Mouse (Mus musculus) E14TG2a.4 (cell line): ENCODE measurements around the gene Gm4744.
"Not testable (repeated sequence)": the region's sequence is repeated elsewhere in the genome, so short reads cannot be mapped to it uniquely, and the experiment has no call there.

Experiments used
- H3K27me3 ChIP-seq: 2 replicates; pipeline ENCODE4 v1.6.1; 2014; ENCODE audit warnings: low read length, control low read depth; ENCODE audit not compliant: insufficient read depth
- H3K36me3 ChIP-seq: 2 replicates; pipeline ENCODE4 v1.6.1; 2014; ENCODE audit warnings: low read length, control low read depth; ENCODE audit not compliant: insufficient read depth
- H3K4me1 ChIP-seq: replicated peaks from 2 replicates; pipeline ENCODE4 v1.6.1; 2014; ENCODE audit warnings: low read depth, low read length, control low read depth
- H3K4me3 ChIP-seq: replicated peaks from 2 replicates; pipeline ENCODE4 v1.5.1; 2014; ENCODE audit warnings: mild to moderate bottlenecking, low read length
- H3K9me3 ChIP-seq: 2 replicates; pipeline ENCODE4 v1.6.1; 2014; ENCODE audit warnings: low read length, control low read depth
- CTCF ChIP-seq: conservative IDR thresholded peaks from 2 replicates; pipeline ENCODE4 v1.5.1; 2014; ENCODE audit warnings: low read length
- NANOG ChIP-seq: IDR thresholded peaks from 2 replicates; pipeline ENCODE4 v1.6.1; 2014; ENCODE audit warnings: borderline replicate concordance, low read length, mixed read lengths
- POU5F1 ChIP-seq: IDR thresholded peaks from 2 replicates; pipeline ENCODE4 v1.6.1; 2014; ENCODE audit warnings: low read length, borderline replicate concordance

Gene Gm4744

DNA sequence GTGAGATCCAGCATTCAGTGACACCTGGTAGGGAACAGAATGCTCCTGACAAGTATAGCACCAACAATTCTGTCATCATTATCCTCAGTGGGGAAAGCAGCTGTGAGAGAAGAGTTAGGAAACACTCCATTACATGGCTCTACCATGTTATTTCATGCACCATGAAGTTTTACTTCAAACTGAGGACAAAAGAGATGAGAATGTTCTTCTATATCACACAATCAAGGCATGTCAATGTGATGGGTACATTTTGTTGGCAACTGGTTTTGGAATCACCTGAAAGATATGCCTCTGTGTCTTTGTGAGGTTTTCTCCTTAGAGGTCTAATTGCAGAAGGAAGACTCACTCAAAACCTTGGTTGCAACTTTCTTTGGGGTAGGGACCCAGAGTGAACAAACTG, at the start of gene Gm4744:
Gm4744 (minus strand) TSS at position 101 of the 400 bp plus-strand sequence.
- Histone ChIP-seq H3K9me3 (no peaks in the 10 kb centered on the region), H3K27me3 (no peaks in the 10 kb centered on the region), H3K36me3 (no peaks in the 10 kb centered on the region), H3K4me1 (no peaks in the 10 kb centered on the region), H3K4me3 (no peak within 1 kb of the TSS)
- TF ChIP-seq CTCF (no peak), NANOG (no peak), POU5F1 (no peak)

DNA sequence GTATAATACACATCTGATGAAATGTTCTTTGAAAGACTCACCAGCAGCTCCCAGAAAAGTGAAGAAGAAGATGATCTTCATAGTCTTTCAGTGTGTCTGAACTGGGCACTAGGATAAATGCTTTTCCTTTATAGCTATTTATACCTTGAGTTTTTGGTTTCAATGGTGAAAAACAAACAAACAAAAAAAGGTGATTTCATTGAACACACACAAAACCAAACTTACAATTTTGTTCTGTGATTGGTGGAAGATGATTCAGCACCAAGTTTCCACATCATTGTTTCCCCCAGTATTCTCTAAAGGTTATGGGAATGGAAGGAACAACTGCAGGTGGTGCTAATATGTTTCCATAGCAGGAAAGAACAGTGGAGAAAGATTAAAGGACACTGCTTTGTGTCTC, 47.7 kb upstream of the Gm4744 start, which contains the start of gene Gm2663:
Gm2663 (minus strand) TSS at position 101 of the 400 bp plus-strand sequence.
- H3K27me3 ChIP-seq, H3K9me3 ChIP-seq, H3K4me3 ChIP-seq, H3K4me1 ChIP-seq, H3K36me3 ChIP-seq: not testable (repeated sequence)

DNA sequence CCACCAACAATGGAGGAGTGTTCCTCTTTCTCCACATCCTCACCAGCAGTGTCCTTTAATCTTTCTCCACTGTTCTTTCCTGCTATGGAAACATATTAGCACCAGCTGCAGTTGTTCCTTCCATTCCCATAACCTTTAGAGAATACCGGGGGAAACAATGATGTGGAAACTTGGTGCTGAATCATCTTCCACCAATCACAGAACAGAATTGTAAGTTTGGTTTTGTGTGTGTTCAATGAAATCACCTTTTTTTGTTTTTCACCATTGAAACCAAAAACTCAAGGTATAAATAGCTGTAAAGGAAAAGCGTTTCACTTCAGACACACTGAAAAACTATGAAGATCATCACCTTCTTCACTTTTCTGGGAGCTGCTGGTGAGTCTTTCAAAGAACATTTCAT, 12.8 kb upstream of the Gm4744 start, which contains the start of gene 1810009J06Rik:
1810009J06Rik (plus strand) TSS at position 301 of the 400 bp plus-strand sequence.
- not testable (repeated sequence) for H3K36me3 ChIP-seq, H3K4me3 ChIP-seq, H3K9me3 ChIP-seq, H3K27me3 ChIP-seq, H3K4me1 ChIP-seq

DNA sequence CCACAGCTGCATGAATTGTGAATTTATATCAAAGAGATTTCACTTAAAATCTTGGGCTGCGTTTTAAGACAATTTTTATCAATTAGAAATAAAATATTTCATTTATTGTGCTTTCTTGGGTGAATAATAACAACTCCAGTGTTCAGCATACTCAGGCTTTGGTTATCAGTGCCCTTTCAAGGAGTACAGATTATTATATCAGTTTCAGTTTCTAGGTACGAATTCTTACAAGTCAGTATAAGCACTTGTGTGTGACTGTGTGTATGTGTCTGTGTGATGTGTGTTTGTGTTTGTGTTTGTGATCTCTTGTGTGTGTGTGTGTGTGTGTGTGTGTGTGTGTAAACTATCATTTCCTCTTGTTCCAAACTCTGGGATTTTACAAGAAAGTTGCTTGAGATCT, 2.0 kb upstream of the Gm4744 start:
- Histone ChIP-seq H3K36me3 (no peaks in the 10 kb centered on the region), H3K4me3 (no peak overlapping the region), H3K9me3 (0 out of 2 replicates have a peak, but pooled peaks cover 2% of the 10 kb centered on the region), H3K4me1 (no peaks in the 10 kb centered on the region), H3K27me3 (no peaks in the 10 kb centered on the region)
- TF ChIP-seq NANOG (no peak), CTCF (no peak), POU5F1 (no peak)

DNA sequence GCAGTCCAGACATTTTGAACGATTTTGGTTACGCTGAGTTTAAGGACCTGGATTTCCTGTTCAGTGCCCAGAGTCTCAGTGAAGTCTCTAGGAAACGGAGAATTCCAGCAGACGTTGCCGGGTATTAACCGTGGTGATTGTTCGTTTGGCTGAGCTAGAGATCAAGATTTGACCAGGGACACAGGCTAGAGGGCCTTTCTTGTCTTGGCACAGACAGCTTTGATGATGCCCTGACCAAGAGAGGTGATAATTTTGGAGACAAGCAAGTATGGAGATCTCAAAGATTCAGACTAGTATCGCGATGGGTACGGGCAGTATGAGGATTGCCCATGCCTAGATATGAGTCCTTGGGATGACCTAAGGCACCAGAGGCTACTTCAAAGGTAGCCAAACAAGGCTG, 11.2 kb downstream of the Gm4744 start, which contains the start of gene 1700074P13Rik:
1700074P13Rik (minus strand) TSS at position 101 of the 400 bp plus-strand sequence.
- Histone ChIP-seq H3K27me3 (no peaks in the 10 kb centered on the region), H3K36me3 (no peaks in the 10 kb centered on the region), H3K4me1 (no peaks in the 10 kb centered on the region), H3K4me3 (no peak within 1 kb of the TSS), H3K9me3 (no peaks in the 10 kb centered on the region)
- TF ChIP-seq POU5F1 (no peak), NANOG (no peak), CTCF (no peak)

DNA sequence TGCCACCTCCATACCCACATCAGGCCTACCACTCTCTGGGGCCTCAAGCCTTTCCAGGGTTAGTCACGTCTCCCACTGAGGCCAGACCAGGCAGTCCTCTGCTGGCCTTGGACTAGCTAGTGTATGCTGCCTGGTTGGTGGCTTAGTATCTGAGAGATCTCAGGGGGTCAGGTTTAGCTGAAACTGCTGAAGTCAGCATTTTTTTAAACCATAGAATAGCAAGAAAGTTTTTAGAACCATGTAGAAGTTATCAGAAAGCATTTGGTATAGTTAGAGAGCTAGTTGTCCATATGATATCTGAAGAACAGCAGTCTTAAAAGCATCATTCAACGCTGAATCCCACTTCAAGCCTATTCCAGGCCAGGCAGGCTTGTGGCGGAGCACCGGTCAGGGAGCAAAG, 31.7 kb downstream of the Gm4744 start:
- Histone ChIP-seq H3K4me3 (no peak overlapping the region), H3K36me3 (no peaks in the 10 kb centered on the region), H3K4me1 (no peaks in the 10 kb centered on the region), H3K9me3 (no peaks in the 10 kb centered on the region), H3K27me3 (no peaks in the 10 kb centered on the region)
- no peak for TF ChIP-seq CTCF
- no peak for TF ChIP-seq POU5F1
- no peak for TF ChIP-seq NANOG

DNA sequence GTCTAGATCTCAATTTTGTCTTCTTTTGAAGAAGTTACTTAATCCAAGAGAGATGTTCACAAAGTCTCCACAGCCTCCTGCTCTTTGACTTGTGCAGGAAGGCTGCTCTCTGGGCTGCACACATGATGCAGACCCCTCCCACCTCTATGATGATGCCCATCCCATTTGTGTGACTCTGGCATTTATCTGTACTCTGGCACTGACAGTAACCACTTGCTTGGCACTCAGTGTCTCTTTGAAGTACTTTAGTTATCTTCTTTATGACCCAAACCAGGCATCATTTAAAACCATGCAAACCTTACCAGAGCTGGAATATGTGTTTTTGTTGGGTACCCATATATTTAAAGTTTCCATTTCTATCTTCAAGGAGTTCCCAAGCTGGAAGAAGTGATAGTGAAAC, 51.4 kb downstream of the Gm4744 start, which contains the start of gene Prss58:
Prss58 (minus strand) TSS at position 101 of the 400 bp plus-strand sequence.
- TF ChIP-seq POU5F1 (no peak), CTCF (no peak), NANOG (no peak)
- no peaks in the 10 kb centered on the region for H3K9me3 ChIP-seq
- no peaks in the 10 kb centered on the region for H3K36me3 ChIP-seq
- no peaks in the 10 kb centered on the region for H3K4me1 ChIP-seq
- H3K4me3 ChIP-seq: no peak within 1 kb of the TSS
- H3K27me3 ChIP-seq: no peaks in the 10 kb centered on the region
